Mouse (Mus musculus) liver, postnatal 0 days (tissue): ENCODE data around the gene Wwox.

Experiments
- CTCF ChIP-seq: sonication (generic); IDR thresholded peaks from 2 replicates; pipeline ENCODE4 v1.5.1; 2016; ENCODE audit warnings: antibody characterized with exemption, low read depth
- EP300 ChIP-seq: IDR thresholded peaks from 2 replicates; pipeline ENCODE4 v1.6.1; 2016; ENCODE audit warnings: antibody characterized with exemption, low read depth, mild to moderate bottlenecking

DNA sequence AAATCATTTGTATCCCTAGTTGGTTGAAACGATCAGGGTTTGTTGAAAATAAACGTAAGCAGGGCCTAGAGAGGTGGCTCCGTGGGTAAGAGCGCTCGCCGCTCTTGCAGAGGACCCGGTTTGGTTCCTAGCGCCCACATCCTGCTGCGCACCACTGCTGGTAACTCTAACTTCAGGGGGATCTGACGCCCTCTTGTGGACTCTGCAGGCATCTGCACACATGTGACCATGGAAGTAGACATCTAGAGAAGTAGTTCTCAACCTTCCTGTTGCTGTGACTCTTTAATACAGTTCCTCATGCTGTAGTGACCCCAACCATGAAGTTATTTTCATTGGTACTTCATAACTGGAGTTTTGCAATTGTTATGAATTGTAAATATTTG is 29.7 kb downstream of the Wwox start:
- TF ChIP-seq CTCF, result peak; percentile 16; the same call in 1 of the 2 replicates
- no peak for TF ChIP-seq EP300
